Mouse (Mus musculus) ES-E14 (cell line): ENCODE results near the gene Art1.

Experiments used
- HCFC1 ChIP-seq: IDR thresholded peaks from 2 replicates; pipeline ENCODE4 v1.6.1; 2012; ENCODE audit warnings: low read length, inconsistent platforms, borderline replicate concordance; ENCODE audit not compliant: insufficient read depth
- MAFK ChIP-seq: IDR thresholded peaks from 2 replicates; pipeline ENCODE4 v1.6.1; 2014; ENCODE audit warnings: mild to moderate bottlenecking, low read depth, low read length, inconsistent platforms; ENCODE audit not compliant: insufficient read depth
- ZC3H11A ChIP-seq: IDR thresholded peaks from 2 replicates; pipeline ENCODE4 v1.6.1; 2012; ENCODE audit warnings: low read depth, mild to moderate bottlenecking, inconsistent platforms, low read length, borderline replicate concordance
- ZNF384 ChIP-seq: IDR thresholded peaks from 2 replicates; pipeline ENCODE4 v1.6.1; 2012; ENCODE audit warnings: low read depth, low read length, inconsistent platforms

DNA sequence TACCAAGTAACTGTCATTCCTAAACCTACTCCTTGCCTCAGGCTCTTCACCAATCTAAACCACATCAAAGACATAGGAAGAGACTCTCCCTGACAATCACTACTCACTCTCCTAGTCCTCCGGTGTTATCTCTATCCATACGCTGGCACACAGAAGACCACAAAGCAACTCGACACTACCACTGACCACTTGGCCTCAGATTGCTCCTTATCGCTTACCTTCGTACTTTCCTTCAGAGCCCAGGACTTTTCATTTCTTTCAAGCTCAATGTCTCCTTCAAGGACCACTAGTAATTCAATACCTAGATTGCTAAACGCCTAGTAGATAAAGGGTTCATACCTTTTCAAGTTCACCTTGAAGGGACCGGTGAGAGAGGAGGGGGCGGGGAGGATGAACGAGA, 37.7 kb upstream of the Art1 start:
- TF ChIP-seq MAFK, result no peak
- no peak for TF ChIP-seq HCFC1
- TF ChIP-seq ZC3H11A, result no peak
- no peak for TF ChIP-seq ZNF384
